Mouse (Mus musculus): ENCODE results near the gene Slc3a2.

DNA sequence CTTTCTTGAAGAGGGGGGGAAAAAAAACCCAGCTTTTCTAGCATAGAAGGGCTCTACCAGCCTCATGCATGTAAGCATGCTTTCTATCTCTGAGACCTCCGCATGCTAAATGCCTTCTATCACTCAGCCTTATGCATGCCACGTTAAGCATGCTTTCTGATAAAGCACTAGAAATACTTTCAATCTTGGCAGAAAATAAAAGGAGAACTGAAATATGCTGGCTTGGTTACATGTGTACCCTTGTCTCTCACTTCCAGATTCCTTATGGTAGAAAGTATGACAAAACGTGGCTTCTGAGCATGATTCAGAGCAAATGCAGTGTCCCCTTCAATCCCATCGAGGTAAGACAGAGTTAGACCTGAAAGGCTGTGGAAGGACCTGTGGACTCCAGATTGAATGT lies 40.1 kb upstream of the Slc3a2 start:
- TF ChIP-seq POLR2A (IDR thresholded peaks at IDR 0.05; ENCODE audit: borderline replicate concordance, extremely low read depth, low read depth, low read length) (no peak), CTCF (IDR thresholded peaks at IDR 0.05; ENCODE audit: insufficient read depth, low read length) (no peak)
